Mouse (Mus musculus): ENCODE measurements at regions not wholly inside any gene's neighbourhood (a gene's known extent, or its start where the extent isn't known, plus 50 kb on each side); places are given as distances from the start of the nearest gene placed in this dataset.

GRCm38 (mm10) chr9:79173036-79173435 lies 545.6 kb downstream of the Col12a1 start:
- 0 out of 2 replicates have a peak, but pooled peaks have one; percentile 24 for TF ChIP-seq EP300 (IDR thresholded peaks at IDR 0.05; ENCODE audit: low read depth)
- TF ChIP-seq CTCF (IDR thresholded peaks at IDR 0.05; ENCODE audit: low read depth), result no peak

Measured in heart, postnatal 0 days (tissue).